Mouse (Mus musculus) liver, adult 10 weeks (tissue): ENCODE results near the gene Tmem212. TPM values are rescaled to one million over a fixed set of nuclear protein-coding genes. Genes with fewer than 3 reads are reported as not detected.

Experiments used
- polyA plus RNA-seq: library from polyadenylated mRNA; stranded (reverse); fragments of 350-450 nt; fragmentation: Illumina TruSeq; extraction: RNeasy Lipid Tissue Mini Kit (QIAGEN cat#74804); gene quantifications from one replicate; pipeline ENCODE4 v1.2.3, GENCODE M21; 2014; ENCODE audit warnings: low read depth, low replicate concordance

The Tmem212 gene
- not detected for polyA plus RNA-seq

DNA sequence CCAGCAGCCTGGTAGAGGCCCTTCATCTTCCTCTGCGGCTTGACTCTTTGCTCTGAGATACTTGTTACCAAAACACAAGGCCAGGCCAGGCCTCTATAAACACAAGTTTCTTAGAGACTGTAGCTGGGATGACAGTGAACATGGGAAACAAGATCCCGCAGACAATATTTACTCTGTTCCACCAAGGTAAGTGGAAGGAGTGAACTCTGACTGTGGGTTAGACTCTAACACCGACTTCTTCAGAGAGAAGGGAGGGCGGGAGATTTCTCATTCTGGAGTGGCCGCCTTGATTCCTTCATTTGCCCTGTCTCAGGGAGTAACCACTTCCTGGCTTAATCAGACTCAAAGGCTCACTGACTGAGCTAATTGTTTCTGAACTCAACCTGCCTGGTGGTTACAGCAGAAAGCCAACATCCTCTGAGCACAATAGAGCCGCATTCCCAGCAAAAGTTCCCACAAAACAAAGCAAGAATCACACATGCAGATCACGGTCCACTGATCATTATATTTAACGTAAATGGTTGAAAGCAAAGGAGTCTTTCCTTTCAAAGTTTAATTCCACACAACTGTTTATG, at the start of gene Tmem212:
Gene Tmem212, minus strand, starts transcription at position 51 of the 575 bp plus-strand sequence.

GRCm38 (mm10) chr3:27938381-27939323, 42.5 kb upstream of the Tmem212 start, which contains the start of gene Pld1:
Gene Pld1 (plus strand): TSS chr3:27938695.

Other genes starting within 250 kb of the Tmem212 start
- gene Fndc3b, start 185.1 kb downstream of the Tmem212 start, polyA plus RNA-seq: 8.9 TPM
- gene Pld1, start 42.3 kb upstream of the Tmem212 start, polyA plus RNA-seq: 8.2 TPM